Mouse (Mus musculus): Measurements from ENCODE around the gene Ptch1. TPM values are rescaled to one million over a fixed set of nuclear protein-coding genes. Genes with fewer than 3 reads are reported as not detected.

Ptch1 gene
- polyA plus RNA-seq, 1 experiment from 2014 or later, result 9.7 TPM

GRCm38 (mm10) chr13:63530371-63530764, 43.0 kb downstream of the Ptch1 start:
- 62% methylated on average over 3 of the region's 3 CpGs for WGBS
- Histone ChIP-seq H3K27ac (ENCODE audit: low read depth, low read length) (no peak overlapping the region), H3K27me3 (replicated peaks; ENCODE audit: control insufficient read depth, insufficient read depth, low read length) (peaks cover 10% of the 10 kb centered on the region), H3K9ac (ENCODE audit: low read length) (no peak overlapping the region), H3K36me3 (ENCODE audit: control insufficient read depth, insufficient read depth, low read length) (peaks cover 59% of the 10 kb centered on the region), H3K4me3 (ENCODE audit: low read depth, low read length) (no peak overlapping the region), H3K4me1 (ENCODE audit: control insufficient read depth, insufficient read depth, low read length) (peaks cover 23% of the 10 kb centered on the region), H3K4me2 (ENCODE audit: low read length) (no peak overlapping the region), H3K9me3 (replicated peaks; ENCODE audit: control insufficient read depth, low read length) (no peaks in the 10 kb centered on the region)
- DNase-seq (ENCODE audit: low spot score), result no peak
- no peak for ATAC-seq

GRCm38 (mm10) chr13:63529602-63530370, 43.6 kb downstream of the Ptch1 start:
- H3K9ac ChIP-seq (ENCODE audit: low read length), result no peak overlapping the region
- H3K27me3 ChIP-seq (replicated peaks; ENCODE audit: control insufficient read depth, insufficient read depth, low read length), result peaks cover 10% of the 10 kb centered on the region
- no peak overlapping the region for H3K4me2 ChIP-seq (ENCODE audit: low read length)
- no peak for DNase-seq (ENCODE audit: low spot score)
- no peaks in the 10 kb centered on the region for H3K9me3 ChIP-seq (replicated peaks; ENCODE audit: control insufficient read depth, low read length)
- H3K4me3 ChIP-seq (ENCODE audit: low read depth, low read length), result no peak overlapping the region
- H3K36me3 ChIP-seq (ENCODE audit: control insufficient read depth, insufficient read depth, low read length), result peaks cover 55% of the 10 kb centered on the region
- WGBS, result 65% methylated on average over 3 of the region's 3 CpGs
- no peak for ATAC-seq
- H3K27ac ChIP-seq (ENCODE audit: low read depth, low read length), result no peak overlapping the region
- peaks cover 29% of the 10 kb centered on the region for H3K4me1 ChIP-seq (ENCODE audit: control insufficient read depth, insufficient read depth, low read length)

- DNase-seq (ENCODE audit: low spot score) (no peak), ATAC-seq (no peak)
- H3K9ac ChIP-seq (ENCODE audit: low read length), result no peak overlapping the region
- peaks cover 50% of the 10 kb centered on the region for H3K36me3 ChIP-seq (ENCODE audit: control insufficient read depth, insufficient read depth, low read length)
- H3K4me3 ChIP-seq (ENCODE audit: low read depth, low read length), result no peak overlapping the region
- no peak overlapping the region for H3K4me2 ChIP-seq (ENCODE audit: low read length)
- WGBS, result 11% methylated on average over 2 of the region's 2 CpGs
- H3K27me3 ChIP-seq (replicated peaks; ENCODE audit: control insufficient read depth, insufficient read depth, low read length), result peaks cover 10% of the 10 kb centered on the region
- no peaks in the 10 kb centered on the region for H3K9me3 ChIP-seq (replicated peaks; ENCODE audit: control insufficient read depth, low read length)
- peaks cover 30% of the 10 kb centered on the region for H3K4me1 ChIP-seq (ENCODE audit: control insufficient read depth, insufficient read depth, low read length)
- H3K27ac ChIP-seq (ENCODE audit: low read depth, low read length), result no peak overlapping the region
Measured at GRCm38 (mm10) chr13:63528852-63529251, 44.5 kb downstream of the Ptch1 start.

- Histone ChIP-seq H3K27me3 (replicated peaks; ENCODE audit: control insufficient read depth, insufficient read depth, low read length) (peaks cover 10% of the 10 kb centered on the region), H3K36me3 (ENCODE audit: control insufficient read depth, insufficient read depth, low read length) (peaks cover 49% of the 10 kb centered on the region), H3K4me1 (ENCODE audit: control insufficient read depth, insufficient read depth, low read length) (peaks cover 30% of the 10 kb centered on the region), H3K27ac (ENCODE audit: low read depth, low read length) (no peak overlapping the region), H3K9ac (ENCODE audit: low read length) (no peak overlapping the region), H3K9me3 (replicated peaks; ENCODE audit: control insufficient read depth, low read length) (no peaks in the 10 kb centered on the region), H3K4me2 (ENCODE audit: low read length) (no peak overlapping the region), H3K4me3 (ENCODE audit: low read depth, low read length) (no peak overlapping the region)
- no peak for DNase-seq (ENCODE audit: low spot score)
- ATAC-seq, result peak; percentile 35
- WGBS, result 11% methylated on average over 5 of the region's 5 CpGs
Measured at GRCm38 (mm10) chr13:63528164-63528675, 45.2 kb downstream of the Ptch1 start.

- H3K4me1 ChIP-seq (ENCODE audit: control insufficient read depth, insufficient read depth, low read length), result peaks cover 28% of the 10 kb centered on the region
- H3K4me3 ChIP-seq (ENCODE audit: low read depth, low read length), result no peak overlapping the region
- H3K9me3 ChIP-seq (replicated peaks; ENCODE audit: control insufficient read depth, low read length), result no peaks in the 10 kb centered on the region
- WGBS, result 49% methylated on average over 11 of the region's 11 CpGs
- no peak overlapping the region for H3K4me2 ChIP-seq (ENCODE audit: low read length)
- peak; percentile 4; the same call in 1 of the 2 replicates for ATAC-seq
- H3K27ac ChIP-seq (ENCODE audit: low read depth, low read length), result no peak overlapping the region
- no peak for DNase-seq (ENCODE audit: low spot score)
- H3K36me3 ChIP-seq (ENCODE audit: control insufficient read depth, insufficient read depth, low read length), result peaks cover 49% of the 10 kb centered on the region
- H3K9ac ChIP-seq (ENCODE audit: low read length), result no peak overlapping the region
- peaks cover 6% of the 10 kb centered on the region for H3K27me3 ChIP-seq (replicated peaks; ENCODE audit: control insufficient read depth, insufficient read depth, low read length)
Measured at GRCm38 (mm10) chr13:63525571-63526197, 47.7 kb downstream of the Ptch1 start.

GRCm38 (mm10) chr13:63524608-63525570, 48.5 kb downstream of the Ptch1 start:
- DNase-seq (ENCODE audit: low spot score) (peak; percentile 84), ATAC-seq (peak; percentile 74)
- no peak overlapping the region for H3K4me2 ChIP-seq (ENCODE audit: low read length)
- H3K36me3 ChIP-seq (ENCODE audit: control insufficient read depth, insufficient read depth, low read length), result peaks cover 52% of the 10 kb centered on the region
- 43% methylated on average over 25 of the region's 25 CpGs for WGBS
- no peak overlapping the region for H3K4me3 ChIP-seq (ENCODE audit: low read depth, low read length)
- H3K4me1 ChIP-seq (ENCODE audit: control insufficient read depth, insufficient read depth, low read length), result peaks cover 28% of the 10 kb centered on the region
- no peaks in the 10 kb centered on the region for H3K9me3 ChIP-seq (replicated peaks; ENCODE audit: control insufficient read depth, low read length)
- peaks cover 6% of the 10 kb centered on the region for H3K27me3 ChIP-seq (replicated peaks; ENCODE audit: control insufficient read depth, insufficient read depth, low read length)
- no peak overlapping the region for H3K27ac ChIP-seq (ENCODE audit: low read depth, low read length)
- 0 out of 2 replicates have a peak overlapping the region, but pooled peaks have one; percentile 17 for H3K9ac ChIP-seq (ENCODE audit: low read length)

- H3K4me3 ChIP-seq (ENCODE audit: low read depth, low read length), result no peak overlapping the region
- H3K36me3 ChIP-seq (ENCODE audit: control insufficient read depth, insufficient read depth, low read length), result peaks cover 59% of the 10 kb centered on the region
- no peak for ATAC-seq
- peaks cover 28% of the 10 kb centered on the region for H3K4me1 ChIP-seq (ENCODE audit: control insufficient read depth, insufficient read depth, low read length)
- no peak overlapping the region for H3K9ac ChIP-seq (ENCODE audit: low read length)
- 48% methylated on average over 2 of the region's 2 CpGs for WGBS
- no peaks in the 10 kb centered on the region for H3K9me3 ChIP-seq (replicated peaks; ENCODE audit: control insufficient read depth, low read length)
- H3K27ac ChIP-seq (ENCODE audit: low read depth, low read length), result no peak overlapping the region
- peaks cover 6% of the 10 kb centered on the region for H3K27me3 ChIP-seq (replicated peaks; ENCODE audit: control insufficient read depth, insufficient read depth, low read length)
- DNase-seq (ENCODE audit: low spot score), result no peak
- H3K4me2 ChIP-seq (ENCODE audit: low read length), result no peak overlapping the region
Measured at GRCm38 (mm10) chr13:63524061-63524460, 49.3 kb downstream of the Ptch1 start.

GRCm38 (mm10) chr13:63522832-63523231, 50.6 kb downstream of the Ptch1 start:
- DNase-seq (ENCODE audit: low spot score) (no peak), ATAC-seq (no peak)
- Histone ChIP-seq H3K4me1 (ENCODE audit: control insufficient read depth, insufficient read depth, low read length) (peaks cover 18% of the 10 kb centered on the region), H3K9me3 (replicated peaks; ENCODE audit: control insufficient read depth, low read length) (no peaks in the 10 kb centered on the region), H3K36me3 (ENCODE audit: control insufficient read depth, insufficient read depth, low read length) (peaks cover 70% of the 10 kb centered on the region), H3K9ac (ENCODE audit: low read length) (no peak overlapping the region), H3K27me3 (replicated peaks; ENCODE audit: control insufficient read depth, insufficient read depth, low read length) (peaks cover 6% of the 10 kb centered on the region; the same call in 1 of the 2 replicates), H3K27ac (ENCODE audit: low read depth, low read length) (no peak overlapping the region), H3K4me2 (ENCODE audit: low read length) (no peak overlapping the region), H3K4me3 (ENCODE audit: low read depth, low read length) (no peak overlapping the region)
- WGBS, result 62% methylated on average over 10 of the region's 10 CpGs
